Mouse (Mus musculus) kidney, embryonic 15.5 days (tissue): ENCODE results near the gene Tnks2. TPM values are rescaled to one million over a fixed set of nuclear protein-coding genes. Genes with fewer than 3 reads are reported as not detected.
"Not testable (repeated sequence)": the region's sequence is repeated elsewhere in the genome, so short reads cannot be mapped to it uniquely, and the experiment has no call there.

Experiments used
- ATAC-seq: fragments of 200-750 bp; cut with Nextera tagmentation; replicated peaks from 2 replicates; pipeline ENCODE4 v1.8.0; 2017; ENCODE audit warnings: moderate TSS enrichment; ENCODE audit not compliant: low FRiP score
- H3K27ac ChIP-seq: fragments of 300-500 bp; sonication (generic); 2 replicates; pipeline ENCODE4 v1.5.1; 2015; ENCODE audit warnings: mild to moderate bottlenecking, inconsistent platforms
- H3K27me3 ChIP-seq: fragments of 300-500 bp; sonication (generic); 2 replicates; pipeline ENCODE4 v1.6.1; 2015; ENCODE audit warnings: inconsistent platforms
- H3K36me3 ChIP-seq: fragments of 300-500 bp; sonication (generic); 2 replicates; pipeline ENCODE4 v1.6.1; 2015; ENCODE audit warnings: inconsistent platforms
- H3K4me1 ChIP-seq: fragments of 300-500 bp; sonication (generic); 2 replicates; pipeline ENCODE4 v1.6.1; 2015; ENCODE audit warnings: inconsistent platforms
- H3K4me2 ChIP-seq: fragments of 300-500 bp; sonication (generic); 2 replicates; pipeline ENCODE4 v1.6.1; 2015; ENCODE audit warnings: moderate library complexity, mild to moderate bottlenecking, inconsistent platforms
- H3K4me3 ChIP-seq: fragments of 300-500 bp; sonication (generic); replicated peaks from 2 replicates; pipeline ENCODE4 v1.5.1; 2015; ENCODE audit warnings: mild to moderate bottlenecking, inconsistent platforms
- H3K9ac ChIP-seq: fragments of 300-500 bp; sonication (generic); 2 replicates; pipeline ENCODE4 v1.6.1; 2015; ENCODE audit warnings: mild to moderate bottlenecking, inconsistent platforms
- H3K9me3 ChIP-seq: fragments of 300-500 bp; sonication (generic); replicated peaks from 2 replicates; pipeline ENCODE4 v1.6.1; 2016; ENCODE audit warnings: inconsistent platforms
- WGBS: fragments of 180-500 bp; shearing (Covaris S2); methylation state at CpG from one replicate; pipeline ENCODE4 v1.1.7; 2015; ENCODE audit warnings: mixed read lengths; 5-methylcytosine and 5-hydroxymethylcytosine counted together
- polyA plus RNA-seq: library from polyadenylated mRNA; unstranded; fragments of >200 nt; fragmentation: Nextera tagmentation; extraction: Ambion mirVana; gene quantifications from 2 replicates; pipeline ENCODE4 v1.2.1, GENCODE M21; 2015

Gene Tnks2
- polyA plus RNA-seq, 1 experiment from 2014 or later = 53.1 TPM

- peak; percentile 59 for ATAC-seq
- no peak overlapping the region for H3K9ac ChIP-seq
Measured at GRCm38 (mm10) chr19:36808426-36809105, 25.5 kb upstream of the Tnks2 start.

GRCm38 (mm10) chr19:36809476-36810168, 24.4 kb upstream of the Tnks2 start:
- Histone ChIP-seq H3K4me1 (peaks cover 13% of the 10 kb centered on the region; the same call in 1 of the 2 replicates), H3K27ac (peak overlapping the region; percentile 86), H3K9ac (no peak overlapping the region), H3K9me3 (no peaks in the 10 kb centered on the region), H3K4me2 (no peak overlapping the region), H3K4me3 (no peak overlapping the region), H3K27me3 (no peaks in the 10 kb centered on the region), H3K36me3 (no peaks in the 10 kb centered on the region)
- ATAC-seq = no peak
- WGBS = 41% methylated on average over 12 of the region's 12 CpGs

More at GRCm38 (mm10) chr19:36808426-36809105, 25.5 kb upstream of the Tnks2 start:
- Histone ChIP-seq H3K36me3 (no peaks in the 10 kb centered on the region), H3K27ac (peak overlapping the region; percentile 86), H3K9me3 (no peaks in the 10 kb centered on the region), H3K4me3 (no peak overlapping the region; the same call in 1 of the 2 replicates), H3K27me3 (no peaks in the 10 kb centered on the region), H3K4me1 (peaks cover 13% of the 10 kb centered on the region; the same call in 1 of the 2 replicates), H3K4me2 (peak overlapping the region; percentile 44)
- 51% methylated on average over 21 of the region's 21 CpGs for WGBS

- Histone ChIP-seq H3K4me1 (peaks cover 25% of the 10 kb centered on the region), H3K27ac (peak overlapping the region; percentile 68), H3K36me3 (no peaks in the 10 kb centered on the region), H3K9ac (no peak overlapping the region), H3K4me3 (no peak overlapping the region), H3K27me3 (no peaks in the 10 kb centered on the region), H3K4me2 (no peak overlapping the region), H3K9me3 (no peaks in the 10 kb centered on the region)
- WGBS = 47% methylated on average over 8 of the region's 8 CpGs
- ATAC-seq = peak; percentile 46; the same call in 1 of the 2 replicates
Measured at GRCm38 (mm10) chr19:36812011-36812410, 22.0 kb upstream of the Tnks2 start.

GRCm38 (mm10) chr19:36815396-36816271, 18.4 kb upstream of the Tnks2 start:
- Histone ChIP-seq H3K27ac (no peak overlapping the region), H3K36me3 (no peaks in the 10 kb centered on the region), H3K4me1 (peaks cover 28% of the 10 kb centered on the region), H3K4me2 (peak overlapping the region; percentile 53), H3K4me3 (peak overlapping the region; percentile 30), H3K9me3 (no peaks in the 10 kb centered on the region), H3K27me3 (no peaks in the 10 kb centered on the region), H3K9ac (no peak overlapping the region)
- 15% methylated on average over 32 of the region's 32 CpGs for WGBS
- peak; percentile 68; the same call in 1 of the 2 replicates for ATAC-seq

GRCm38 (mm10) chr19:36818141-36818885, 15.7 kb upstream of the Tnks2 start:
- H3K9me3 ChIP-seq = no peaks in the 10 kb centered on the region
- H3K36me3 ChIP-seq = no peaks in the 10 kb centered on the region
- peak overlapping the region; percentile 47 for H3K4me3 ChIP-seq
- H3K4me1 ChIP-seq = peaks cover 22% of the 10 kb centered on the region
- H3K4me2 ChIP-seq = peak overlapping the region; percentile 84
- H3K27me3 ChIP-seq = no peaks in the 10 kb centered on the region
- peak overlapping the region; percentile 44 for H3K9ac ChIP-seq
- 6% methylated on average over 22 of the region's 22 CpGs for WGBS
- peak overlapping the region; percentile 75 for H3K27ac ChIP-seq
- ATAC-seq = peak; percentile 63; the same call in 1 of the 2 replicates

GRCm38 (mm10) chr19:36819199-36819598, 14.8 kb upstream of the Tnks2 start:
- no peak for ATAC-seq
- H3K4me3 ChIP-seq = no peak overlapping the region
- H3K9ac ChIP-seq = no peak overlapping the region
- no peak overlapping the region for H3K4me2 ChIP-seq
- no peaks in the 10 kb centered on the region for H3K9me3 ChIP-seq
- H3K4me1 ChIP-seq = peaks cover 22% of the 10 kb centered on the region
- no peaks in the 10 kb centered on the region for H3K36me3 ChIP-seq
- H3K27me3 ChIP-seq = no peaks in the 10 kb centered on the region
- 70% methylated on average over 6 of the region's 6 CpGs for WGBS
- H3K27ac ChIP-seq = no peak overlapping the region

GRCm38 (mm10) chr19:36820469-36820868, 13.6 kb upstream of the Tnks2 start:
- no peak for ATAC-seq
- no peaks in the 10 kb centered on the region for H3K27me3 ChIP-seq
- H3K4me2 ChIP-seq = no peak overlapping the region
- no peak overlapping the region for H3K27ac ChIP-seq
- H3K4me1 ChIP-seq = peaks cover 17% of the 10 kb centered on the region
- H3K9ac ChIP-seq = no peak overlapping the region
- no peaks in the 10 kb centered on the region for H3K9me3 ChIP-seq
- no peaks in the 10 kb centered on the region for H3K36me3 ChIP-seq
- 58% methylated on average over 4 of the region's 4 CpGs for WGBS
- no peak overlapping the region for H3K4me3 ChIP-seq

GRCm38 (mm10) chr19:36821301-36821700, 12.7 kb upstream of the Tnks2 start:
- not testable (repeated sequence) for H3K4me2 ChIP-seq, H3K27me3 ChIP-seq, H3K36me3 ChIP-seq, H3K9ac ChIP-seq, H3K27ac ChIP-seq, H3K4me3 ChIP-seq, H3K9me3 ChIP-seq, ATAC-seq
- peaks cover 12% of the 10 kb centered on the region for H3K4me1 ChIP-seq
- 62% methylated on average over 6 of the region's 6 CpGs for WGBS

- Histone ChIP-seq H3K27ac (no peak overlapping the region), H3K9ac (no peak overlapping the region), H3K4me1 (peaks cover 10% of the 10 kb centered on the region), H3K27me3 (no peaks in the 10 kb centered on the region), H3K4me3 (no peak overlapping the region), H3K4me2 (no peak overlapping the region), H3K36me3 (no peaks in the 10 kb centered on the region), H3K9me3 (no peaks in the 10 kb centered on the region)
- no peak for ATAC-seq
- 96% methylated on average over 4 of the region's 4 CpGs for WGBS
Measured at GRCm38 (mm10) chr19:36822701-36823100, 11.3 kb upstream of the Tnks2 start.

GRCm38 (mm10) chr19:36827650-36828049, 6.4 kb upstream of the Tnks2 start:
- no peaks in the 10 kb centered on the region for H3K36me3 ChIP-seq
- 88% methylated on average over 5 of the region's 5 CpGs for WGBS
- no peak overlapping the region for H3K9ac ChIP-seq
- no peak overlapping the region for H3K4me2 ChIP-seq
- no peak for ATAC-seq
- no peak overlapping the region for H3K27ac ChIP-seq
- no peak overlapping the region for H3K4me3 ChIP-seq
- H3K27me3 ChIP-seq = no peaks in the 10 kb centered on the region
- H3K9me3 ChIP-seq = no peaks in the 10 kb centered on the region
- H3K4me1 ChIP-seq = no peaks in the 10 kb centered on the region

- Histone ChIP-seq H3K27me3 (no peaks in the 10 kb centered on the region), H3K9ac (no peak overlapping the region), H3K4me3 (no peak overlapping the region), H3K4me1 (peaks cover 6% of the 10 kb centered on the region), H3K27ac (no peak overlapping the region), H3K4me2 (no peak overlapping the region), H3K9me3 (no peaks in the 10 kb centered on the region), H3K36me3 (no peaks in the 10 kb centered on the region)
- no peak for ATAC-seq
- WGBS = 65% methylated on average over 8 of the region's 8 CpGs
Measured at GRCm38 (mm10) chr19:36828322-36828721, 5.7 kb upstream of the Tnks2 start.
